Mouse (Mus musculus) leukemia stem cell, adult 10-12 weeks (primary cell): ENCODE measurements around the gene Ccnh. TPM values are rescaled to one million over a fixed set of nuclear protein-coding genes. Genes with fewer than 3 reads are reported as not detected.

Source experiments
- polyA plus RNA-seq: library from polyadenylated mRNA; stranded (reverse); fragments of >175 nt; gene quantifications from 2 replicates; pipeline ENCODE4 v1.2.3, GENCODE M21; 2012; ENCODE audit warnings: low replicate concordance

The Ccnh gene
- polyA plus RNA-seq: 13.0 and 23.5 TPM in 2 replicates

DNA sequence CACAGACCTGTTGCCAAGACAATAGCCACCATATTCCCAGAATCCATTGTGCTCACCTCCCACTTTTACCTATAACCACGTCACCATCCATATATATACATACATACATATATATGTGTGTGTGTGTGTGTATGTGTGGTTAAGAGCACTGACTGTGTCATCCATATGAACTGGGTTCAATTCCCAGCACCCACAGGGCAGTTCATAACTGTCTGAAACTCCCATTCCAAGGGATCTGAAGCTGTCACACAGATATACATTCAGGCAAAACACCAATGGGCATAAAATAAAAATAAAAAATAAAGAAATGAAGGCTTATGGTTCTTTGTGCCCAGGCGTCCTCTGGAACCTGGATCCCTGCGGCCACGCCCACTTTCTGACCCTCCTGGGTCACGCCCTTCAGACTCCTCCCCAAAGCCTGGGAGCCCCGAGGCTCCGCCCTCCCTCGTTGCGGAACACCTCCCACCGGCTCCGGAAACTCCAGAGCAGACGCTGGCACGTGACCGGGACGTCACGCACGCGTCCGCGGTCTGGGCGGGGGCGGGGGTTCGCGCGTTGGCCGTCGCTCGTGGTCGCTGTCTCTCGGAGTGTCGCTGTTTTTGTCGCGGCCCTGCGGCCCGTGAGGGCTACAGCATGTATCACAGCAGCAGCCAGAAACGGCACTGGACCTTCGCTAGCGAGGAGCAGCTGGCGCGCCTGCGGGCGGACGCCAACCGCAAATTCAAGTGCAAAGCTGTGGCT lies at the start of gene Ccnh:
TSS of gene Ccnh (plus strand) at position 506 of the 741 bp plus-strand sequence.

Other genes starting within 250 kb of the Ccnh start
- gene Rasa1, start 99.7 kb downstream of the Ccnh start, polyA plus RNA-seq: 3.3 and 4.4 TPM in 2 replicates